Mouse (Mus musculus): ENCODE results near the gene Secisbp2.
A peak's percentile ranks its signal among the peaks of the same experiment; 100 is the strongest.
"Not testable (repeated sequence)": the region's sequence is repeated elsewhere in the genome, so short reads cannot be mapped to it uniquely, and the experiment has no call there.

The Secisbp2 gene

GRCm38 (mm10) chr13:51643924-51644828, 7.3 kb upstream of the Secisbp2 start:
- DNase-seq (ENCODE audit: low read depth, low spot score), result no peak

- peak; percentile 96 for DNase-seq (ENCODE audit: low read depth, low spot score)
Observed at GRCm38 (mm10) chr13:51644829-51645789, 6.4 kb upstream of the Secisbp2 start, which contains the start of gene Cks2. TSS of gene Cks2 (plus strand) at chr13:51645232.

- no peak for DNase-seq (ENCODE audit: low read depth, low spot score)
Observed at GRCm38 (mm10) chr13:51645872-51646271, 5.6 kb upstream of the Secisbp2 start.

DNA sequence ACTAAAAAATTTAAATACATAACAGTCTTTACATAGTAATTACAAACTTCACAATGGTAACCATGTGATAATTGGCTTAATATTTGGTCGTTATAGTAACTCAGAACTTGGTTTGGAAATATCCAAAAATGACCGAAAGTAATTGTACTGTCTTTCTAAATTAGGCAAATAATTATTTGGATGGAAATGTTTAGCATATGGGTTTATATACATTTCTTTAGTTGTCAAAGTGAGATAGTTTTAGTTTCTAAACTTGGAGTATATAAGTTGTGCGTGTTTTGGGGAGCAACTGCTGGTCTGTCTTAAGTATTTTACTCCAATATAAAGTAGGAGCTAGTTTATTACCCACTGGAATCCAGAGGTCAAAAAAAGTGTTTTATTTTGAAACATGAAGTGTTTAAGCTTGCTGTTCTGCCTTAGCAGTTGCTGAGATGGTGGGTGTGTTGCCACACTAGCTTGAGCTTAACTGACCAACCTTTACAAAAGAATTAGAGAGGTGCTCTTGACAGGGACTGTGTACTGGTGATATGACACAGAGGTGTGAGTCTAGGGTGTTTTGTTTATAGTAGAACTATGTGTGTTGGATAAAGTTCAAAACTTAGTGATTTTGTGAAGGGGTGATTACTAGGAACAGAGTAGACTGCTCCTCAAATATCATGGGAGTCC, 5.0 kb upstream of the Secisbp2 start:
- DNase-seq (ENCODE audit: low read depth, low spot score), result no peak

GRCm38 (mm10) chr13:51647770-51648169, 3.7 kb upstream of the Secisbp2 start:
- no peak for DNase-seq (ENCODE audit: low read depth, low spot score)

DNA sequence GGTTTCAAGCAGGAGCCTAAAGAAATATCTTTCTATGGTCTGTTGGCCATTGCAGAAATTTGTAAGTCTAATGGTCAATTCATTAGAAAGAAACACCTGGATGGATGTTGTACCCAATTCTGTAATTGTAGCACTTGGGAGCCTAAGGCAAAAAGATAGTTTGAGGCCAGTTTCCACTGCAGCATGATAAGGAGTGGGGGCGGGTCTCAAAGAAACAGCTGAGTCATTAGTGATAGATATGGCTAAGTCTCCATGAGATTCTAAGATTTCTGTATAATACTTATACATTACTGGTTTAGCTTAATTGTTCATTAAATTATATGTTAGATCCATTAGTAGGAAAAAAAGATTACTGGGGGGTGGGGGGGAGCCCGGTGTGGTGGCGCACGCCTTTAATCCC, 3.3 kb upstream of the Secisbp2 start:
- no peak for DNase-seq (ENCODE audit: low read depth, low spot score)

DNA sequence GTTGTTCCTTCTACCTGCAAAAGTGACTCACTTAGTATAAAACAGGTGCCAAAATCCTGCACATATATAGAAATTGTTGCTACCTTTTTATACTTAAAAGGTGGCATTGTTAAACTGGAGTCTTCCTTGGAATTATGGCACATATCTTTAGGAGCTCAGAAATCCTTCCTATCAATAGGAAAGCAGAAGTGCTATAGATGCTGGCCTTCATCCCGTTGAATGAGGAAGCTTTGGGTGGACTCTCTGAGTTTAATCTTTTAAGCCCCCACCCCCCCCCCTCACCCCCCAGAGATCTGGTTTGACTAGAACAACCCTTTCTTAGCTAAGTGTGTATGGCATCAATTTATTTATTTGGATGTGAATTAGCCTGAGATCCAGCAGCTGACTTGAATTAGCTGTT, 1.8 kb upstream of the Secisbp2 start:
- DNase-seq (ENCODE audit: low read depth, low spot score), result no peak

DNA sequence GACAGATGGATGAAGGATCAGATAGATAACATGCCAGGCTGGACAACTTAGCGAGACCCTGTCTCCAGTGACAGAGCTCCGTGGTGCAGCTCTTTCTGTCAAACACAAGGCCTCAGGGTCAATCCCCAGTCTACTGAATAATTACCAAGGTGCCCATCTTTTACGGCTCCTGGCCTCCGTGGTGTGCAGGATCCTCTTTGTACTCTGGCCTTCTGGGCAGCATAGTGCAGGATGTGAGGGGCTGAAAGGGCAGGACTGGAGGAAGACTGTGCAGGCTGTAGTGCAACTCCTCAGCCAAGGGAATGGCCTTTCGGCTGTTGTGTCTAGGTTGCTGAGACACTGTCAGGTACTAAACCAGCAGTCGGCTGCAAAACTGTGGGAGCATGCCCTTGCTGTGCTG, 1.7 kb downstream of the Secisbp2 start:
- no peak for DNase-seq (ENCODE audit: low read depth, low spot score)

DNA sequence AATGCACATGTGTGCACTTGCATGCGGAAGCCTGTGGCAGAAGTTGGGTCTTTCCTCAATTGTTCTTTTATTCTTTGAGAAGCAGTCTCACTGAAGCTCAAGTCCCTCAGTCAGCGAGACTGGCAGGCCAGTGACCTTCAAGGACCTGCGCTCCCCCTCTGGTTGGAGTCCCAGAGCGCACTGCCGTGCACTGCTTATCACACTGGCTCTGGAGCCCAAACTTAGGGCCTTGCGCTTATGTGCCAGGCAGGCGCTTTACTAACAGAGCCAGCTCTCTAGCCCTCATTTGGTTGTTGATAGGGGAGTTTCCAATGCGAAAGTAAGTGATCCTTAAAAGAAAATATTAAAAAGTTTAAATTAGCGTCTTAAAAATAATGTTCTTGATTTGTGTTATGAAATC, 2.5 kb downstream of the Secisbp2 start:
- no peak for DNase-seq (ENCODE audit: low read depth, low spot score)

- no peak for DNase-seq (ENCODE audit: low read depth, low spot score)
Observed at GRCm38 (mm10) chr13:51656516-51657235, 5.2 kb downstream of the Secisbp2 start.

- no peak for DNase-seq (ENCODE audit: low read depth, low spot score)
Observed at GRCm38 (mm10) chr13:51658094-51658493, 6.6 kb downstream of the Secisbp2 start.

DNA sequence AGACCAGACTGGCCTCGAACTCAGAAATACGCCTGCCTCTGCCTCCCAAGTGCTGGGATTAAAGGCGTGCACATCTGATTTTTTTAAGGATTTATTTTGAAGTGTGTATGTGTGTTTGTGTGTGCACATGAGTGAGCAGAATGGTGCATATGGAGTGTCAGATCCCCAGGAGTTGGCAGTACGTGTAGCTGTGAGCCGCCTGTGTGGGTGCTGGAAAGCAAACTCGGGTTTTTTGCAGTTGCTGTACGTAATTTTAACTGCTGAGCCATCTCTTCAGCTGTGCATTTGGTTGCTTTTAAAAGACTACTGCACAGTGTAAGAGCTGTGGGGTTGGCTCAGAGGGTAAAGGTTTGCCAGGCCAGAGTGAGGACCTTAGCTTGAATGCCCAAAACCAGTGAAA, 8.1 kb downstream of the Secisbp2 start:
- DNase-seq (ENCODE audit: low read depth, low spot score), result no peak

GRCm38 (mm10) chr13:51663561-51663960, 12.1 kb downstream of the Secisbp2 start:
- no peak for DNase-seq (ENCODE audit: low read depth, low spot score)

DNA sequence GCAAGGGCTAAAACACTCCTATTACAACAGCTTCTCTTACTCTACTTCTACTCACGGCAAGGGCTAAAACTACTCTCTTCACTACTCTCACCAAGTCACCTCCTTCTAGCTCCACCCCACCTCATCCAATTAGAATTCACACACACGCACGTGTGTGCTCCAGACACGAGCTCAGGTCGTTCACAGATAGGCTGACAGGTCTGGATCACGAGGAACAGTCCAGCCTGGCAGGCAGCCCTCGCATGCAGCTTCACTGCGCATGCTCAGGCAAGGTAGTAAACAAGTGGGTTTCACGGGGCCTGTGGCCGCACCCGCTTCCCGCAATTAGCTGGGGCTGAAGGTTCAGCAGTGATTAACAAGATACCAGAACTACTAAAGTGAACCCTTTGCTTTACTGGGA, 16.7 kb downstream of the Secisbp2 start:
- DNase-seq (ENCODE audit: low read depth, low spot score), result not testable (repeated sequence)

DNA sequence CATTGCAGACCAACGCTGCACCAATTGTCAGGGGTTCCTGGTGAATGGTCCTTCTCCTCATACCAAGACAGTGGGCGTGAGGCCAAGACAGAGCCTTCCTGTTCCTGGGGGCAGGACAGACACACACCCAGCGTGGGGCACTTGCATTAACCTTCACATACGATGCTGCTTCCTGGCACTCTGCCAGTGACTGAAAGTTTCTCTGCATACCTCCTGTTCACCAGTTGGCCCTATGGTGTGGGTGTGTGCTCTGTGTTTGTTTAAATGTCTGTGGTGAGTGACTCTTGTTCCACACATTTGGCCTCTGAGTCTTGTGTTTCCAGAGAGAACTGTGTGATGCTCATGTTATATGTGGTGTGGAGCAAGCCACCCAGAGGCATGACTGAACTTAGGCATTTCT, 25.1 kb downstream of the Secisbp2 start:
- no peak for DNase-seq (ENCODE audit: low read depth, low spot score)

- DNase-seq (ENCODE audit: low read depth, low spot score), result no peak
Observed at GRCm38 (mm10) chr13:51677041-51677440, 25.5 kb downstream of the Secisbp2 start.

DNA sequence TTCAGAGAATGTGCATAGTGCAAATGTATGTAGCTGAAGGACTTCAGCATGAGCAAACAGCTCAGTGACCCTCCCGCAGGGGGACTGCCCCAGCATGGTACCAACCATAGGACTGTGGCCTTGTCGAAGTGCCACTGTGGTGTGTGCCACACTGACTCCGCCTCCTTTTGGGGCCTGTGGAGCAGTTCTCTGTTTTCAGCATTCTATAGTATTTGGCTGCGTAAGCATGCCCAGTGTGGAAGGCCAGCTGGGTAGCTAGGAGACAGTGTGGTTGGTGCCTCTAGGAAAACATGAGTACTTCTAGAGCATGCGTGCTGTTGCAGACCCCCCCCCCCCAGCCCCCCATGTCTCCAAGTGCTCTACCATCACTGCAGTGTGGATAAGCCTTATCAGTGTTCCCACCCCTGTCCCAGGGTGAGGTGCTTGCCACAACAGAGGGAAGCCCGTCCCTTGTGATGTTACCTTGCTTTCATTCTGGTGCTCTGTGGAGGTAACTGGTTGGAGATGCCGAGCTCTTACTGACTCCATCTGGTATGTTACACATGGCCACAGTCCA, 26.2 kb downstream of the Secisbp2 start:
- no peak for DNase-seq (ENCODE audit: low read depth, low spot score)

DNA sequence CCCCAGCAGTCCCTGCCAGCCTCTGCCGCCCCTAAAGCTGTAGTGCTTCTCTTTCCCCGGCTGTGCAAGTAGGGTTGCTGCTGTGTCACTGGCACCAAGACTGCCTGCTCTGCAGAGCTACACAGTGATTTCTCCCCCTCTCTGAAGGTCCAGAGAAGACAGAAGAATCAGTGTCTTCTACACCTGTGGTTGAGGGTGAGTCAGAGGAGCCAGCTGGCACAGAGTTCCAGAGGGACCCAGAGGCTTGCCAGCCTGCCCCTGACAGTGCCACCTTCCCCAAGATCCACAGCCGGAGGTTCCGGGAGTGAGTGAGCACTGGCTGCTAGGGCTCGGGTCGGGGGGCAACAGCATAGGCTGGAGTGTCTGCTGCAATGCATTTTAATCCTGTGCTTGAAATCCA, 27.2 kb downstream of the Secisbp2 start:
- no peak for DNase-seq (ENCODE audit: low read depth, low spot score)

DNA sequence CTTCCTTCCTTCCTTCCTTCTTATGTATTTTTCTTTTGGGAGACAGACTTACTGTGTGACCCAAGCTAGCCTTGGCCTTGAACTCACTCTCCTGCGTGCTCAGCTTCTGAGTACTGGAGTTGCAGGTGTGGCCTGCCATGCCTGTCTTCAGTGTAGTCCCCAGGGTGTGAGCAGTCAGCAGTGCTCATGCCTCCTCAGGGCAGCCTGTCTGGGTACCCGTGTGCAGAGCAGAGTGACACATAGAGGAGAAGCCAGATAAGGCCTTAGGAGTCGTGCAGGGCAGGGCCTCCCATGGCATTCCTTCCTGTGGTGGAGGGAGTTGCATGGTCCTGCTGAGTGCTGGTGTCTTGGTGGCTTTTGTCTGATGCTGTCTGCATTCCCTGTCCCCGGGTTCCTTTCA, 27.8 kb downstream of the Secisbp2 start:
- DNase-seq (ENCODE audit: low read depth, low spot score), result no peak

- DNase-seq (ENCODE audit: low read depth, low spot score), result no peak
Observed at GRCm38 (mm10) chr13:51681076-51681475, 29.6 kb downstream of the Secisbp2 start.

DNA sequence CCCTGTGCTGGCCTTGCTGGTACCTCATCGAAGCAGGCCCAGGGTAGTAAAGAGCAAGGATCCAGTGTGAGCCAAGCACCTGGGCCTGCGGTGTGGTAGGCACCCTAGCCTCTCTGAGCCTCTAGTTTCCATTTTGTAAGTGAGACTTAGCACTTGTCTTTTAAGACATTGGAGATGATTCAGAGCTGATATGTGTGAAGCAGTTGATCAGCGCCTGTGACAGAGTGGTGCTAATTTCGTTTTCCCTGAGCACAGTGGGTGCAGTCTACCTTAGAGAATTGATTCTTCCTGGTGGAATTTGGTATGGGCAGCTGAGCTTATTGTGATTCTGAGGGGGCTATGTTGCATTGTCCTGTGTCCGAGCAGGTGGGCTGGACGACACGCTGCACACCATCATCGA, 30.1 kb downstream of the Secisbp2 start:
- no peak for DNase-seq (ENCODE audit: low read depth, low spot score)

Data from retina, postnatal 7 days (tissue).